Mouse (Mus musculus) B cell, adult (primary cell): ENCODE results near the gene Xkr7. TPM values are rescaled to one million over a fixed set of nuclear protein-coding genes. Genes with fewer than 3 reads are reported as not detected.

Experiments
- total RNA-seq: library from RNA; stranded (reverse); gene quantifications from 4 replicates; pipeline ENCODE4 v1.2.4, GENCODE M21; 2023; ENCODE audit not compliant: inconsistent age

Xkr7 gene
- total RNA-seq: not detected in 4 replicates

GRCm38 (mm10) chr2:153031126-153032082, at the start of gene Xkr7:
Xkr7 (plus strand) TSS chr2:153031852.

GRCm38 (mm10) chr2:153014758-153015593, 16.7 kb upstream of the Xkr7 start, which contains the start of gene Pdrg1:
Pdrg1 (minus strand) TSS chr2:153015427.

GRCm38 (mm10) chr2:153065747-153066508, 34.3 kb downstream of the Xkr7 start, which contains the start of gene Ccm2l:
Ccm2l (plus strand) TSS chr2:153065955.

Other genes starting within 250 kb of the Xkr7 start
- 8.4 to 9.1 TPM (median 8.9 TPM) in 4 replicates for gene Bcl2l1, start 200.1 kb upstream of the Xkr7 start, total RNA-seq
- gene Tpx2, start 183.9 kb upstream of the Xkr7 start, total RNA-seq: 1.9 to 3.5 TPM (median 2.4 TPM) in 4 replicates
- gene Mylk2, start 120.5 kb upstream of the Xkr7 start, total RNA-seq: not detected in 4 replicates
- not detected in 4 replicates for gene Foxs1, start 98.6 kb upstream of the Xkr7 start, total RNA-seq
- gene Dusp15, start 80.2 kb upstream of the Xkr7 start, total RNA-seq: not detected in 4 replicates
- not detected in 4 replicates for gene Ttll9, start 69.4 kb upstream of the Xkr7 start, total RNA-seq
- gene Pdrg1, start 16.4 kb upstream of the Xkr7 start, total RNA-seq: 47.8 to 66.6 TPM (median 54.0 TPM) in 4 replicates
- gene Ccm2l, start 34.1 kb downstream of the Xkr7 start, total RNA-seq: not detected in 4 replicates
- gene Hck, start 76.6 kb downstream of the Xkr7 start, total RNA-seq: 141 to 170 TPM (median 156 TPM) in 4 replicates
- gene Tm9sf4, start 129.5 kb downstream of the Xkr7 start, total RNA-seq: 70.9 to 97.2 TPM (median 87.3 TPM) in 4 replicates
- 13.3 to 18.0 TPM (median 16.4 TPM) in 4 replicates for gene Tspyl3, start 193.6 kb downstream of the Xkr7 start, total RNA-seq
- 20.1 to 27.6 TPM (median 24.9 TPM) in 4 replicates for gene Plagl2, start 209.6 kb downstream of the Xkr7 start, total RNA-seq
- gene Pofut1, start 209.7 kb downstream of the Xkr7 start, total RNA-seq: 29.9 to 32.4 TPM (median 31.7 TPM) in 4 replicates